Mouse (Mus musculus) midbrain, embryonic 11.5 days (tissue): Measurements from ENCODE around the gene Sirt5. TPM values are rescaled to one million over a fixed set of nuclear protein-coding genes. Genes with fewer than 3 reads are reported as not detected.

Source experiments
- ATAC-seq: fragments of 200-750 bp; cut with Nextera tagmentation; 2 replicates; pipeline ENCODE4 v1.8.0; 2017; ENCODE audit warnings: moderate TSS enrichment, moderate library complexity; ENCODE audit not compliant: low FRiP score
- DNase-seq: peaks from one replicate; pipeline ENCODE4 v3.0.0; 2015; ENCODE audit warnings: low spot score; ENCODE audit errors: missing footprints
- H3K27ac ChIP-seq: fragments of 300-500 bp; sonication (generic); 2 replicates; pipeline ENCODE4 v1.5.1; 2014; ENCODE audit warnings: low read depth, low read length
- H3K27me3 ChIP-seq: fragments of 300-500 bp; sonication (generic); 2 replicates; pipeline ENCODE4 v1.6.1; 2014; ENCODE audit warnings: mild to moderate bottlenecking, low read length, moderate library complexity, mixed read lengths; ENCODE audit not compliant: control insufficient read depth, insufficient read depth
- H3K36me3 ChIP-seq: fragments of 300-500 bp; sonication (generic); 2 replicates; pipeline ENCODE4 v1.6.1; 2014; ENCODE audit warnings: mild to moderate bottlenecking, low read length, moderate library complexity, mixed read lengths; ENCODE audit not compliant: control insufficient read depth, insufficient read depth
- H3K4me1 ChIP-seq: fragments of 300-500 bp; sonication (generic); 2 replicates; pipeline ENCODE4 v1.6.1; 2014; ENCODE audit warnings: low read length; ENCODE audit not compliant: control insufficient read depth, insufficient read depth
- H3K4me2 ChIP-seq: fragments of 300-500 bp; sonication (generic); 2 replicates; pipeline ENCODE4 v1.6.1; 2014; ENCODE audit warnings: mild to moderate bottlenecking, moderate library complexity
- H3K4me3 ChIP-seq: fragments of 300-500 bp; sonication (generic); 2 replicates; pipeline ENCODE4 v1.5.1; 2014; ENCODE audit warnings: low read depth, low read length
- H3K9ac ChIP-seq: fragments of 300-500 bp; sonication (generic); 2 replicates; pipeline ENCODE4 v1.6.1; 2014; ENCODE audit warnings: low read length
- H3K9me3 ChIP-seq: fragments of 300-500 bp; sonication (generic); 2 replicates; pipeline ENCODE4 v1.6.1; 2016; ENCODE audit warnings: low read length; ENCODE audit not compliant: control insufficient read depth
- WGBS: fragments of 180-500 bp; shearing (Covaris S2); extraction: QIAGEN DNeasy Blood & Tissue Kit; methylation state at CpG from one replicate; pipeline ENCODE4 v1.1.7; 2014; 5-methylcytosine and 5-hydroxymethylcytosine counted together
- polyA plus RNA-seq: library from polyadenylated mRNA; unstranded; fragments of >200 nt; fragmentation: Nextera tagmentation; extraction: Ambion mirVana; gene quantifications from 2 replicates; pipeline ENCODE4 v1.2.1, GENCODE M21; 2014

Gene Sirt5
- polyA plus RNA-seq, 1 experiment from 2014 or later: 26.6 TPM

GRCm38 (mm10) chr13:43398297-43399080 lies 33.2 kb downstream of the Sirt5 start, which contains the start of gene Nol7:
Nol7 (plus strand) TSS chr13:43398390.
- Histone ChIP-seq H3K9me3 (no peaks in the 10 kb centered on the region; the same call in 1 of the 2 replicates), H3K4me3 (peak within 1 kb of the TSS; percentile 82), H3K4me1 (peaks cover 6% of the 10 kb centered on the region; the same call in 1 of the 2 replicates), H3K36me3 (peaks cover 5% of the 10 kb centered on the region; the same call in 1 of the 2 replicates), H3K9ac (peak within 1 kb of the TSS; percentile 93), H3K27me3 (no peaks in the 10 kb centered on the region), H3K4me2 (peak within 1 kb of the TSS; percentile 73), H3K27ac (peak within 1 kb of the TSS; percentile 91)
- DNase-seq: peak; percentile 100
- ATAC-seq: peak; percentile 91
- 2% methylated on average over 72 of the region's 72 CpGs for WGBS

GRCm38 (mm10) chr13:43399576-43399975 lies 34.3 kb downstream of the Sirt5 start:
- Histone ChIP-seq H3K4me2 (peak overlapping the region; percentile 73; the same call in 1 of the 2 replicates), H3K4me1 (peaks cover 6% of the 10 kb centered on the region; the same call in 1 of the 2 replicates), H3K27me3 (no peaks in the 10 kb centered on the region), H3K36me3 (peaks cover 5% of the 10 kb centered on the region; the same call in 1 of the 2 replicates), H3K27ac (no peak overlapping the region), H3K9ac (no peak overlapping the region), H3K9me3 (no peaks in the 10 kb centered on the region), H3K4me3 (no peak overlapping the region)
- DNase-seq: no peak
- no peak for ATAC-seq
- 88% methylated on average over 5 of the region's 5 CpGs for WGBS

- H3K9me3 ChIP-seq: no peaks in the 10 kb centered on the region
- no peak overlapping the region for H3K27ac ChIP-seq
- H3K9ac ChIP-seq: no peak overlapping the region
- 87% methylated on average over 7 of the region's 7 CpGs for WGBS
- no peaks in the 10 kb centered on the region for H3K27me3 ChIP-seq
- H3K36me3 ChIP-seq: peaks cover 9% of the 10 kb centered on the region
- H3K4me3 ChIP-seq: no peak overlapping the region
- H3K4me1 ChIP-seq: no peaks in the 10 kb centered on the region
- H3K4me2 ChIP-seq: no peak overlapping the region
- ATAC-seq (no peak), DNase-seq (no peak)
Measured at GRCm38 (mm10) chr13:43412311-43412710, 47.0 kb downstream of the Sirt5 start.

GRCm38 (mm10) chr13:43413611-43414010 lies 48.3 kb downstream of the Sirt5 start:
- DNase-seq (no peak), ATAC-seq (no peak)
- H3K36me3 ChIP-seq: peaks cover 9% of the 10 kb centered on the region
- no peak overlapping the region for H3K27ac ChIP-seq
- H3K4me2 ChIP-seq: no peak overlapping the region
- H3K4me3 ChIP-seq: no peak overlapping the region
- H3K27me3 ChIP-seq: no peaks in the 10 kb centered on the region
- H3K4me1 ChIP-seq: no peaks in the 10 kb centered on the region
- no peaks in the 10 kb centered on the region for H3K9me3 ChIP-seq
- WGBS: 90% methylated on average over 2 of the region's 2 CpGs
- H3K9ac ChIP-seq: no peak overlapping the region

- 75% methylated on average over 1 of the region's 1 CpGs for WGBS
- Histone ChIP-seq H3K4me3 (no peak overlapping the region), H3K9ac (no peak overlapping the region), H3K4me2 (no peak overlapping the region), H3K27me3 (no peaks in the 10 kb centered on the region), H3K4me1 (no peaks in the 10 kb centered on the region), H3K27ac (no peak overlapping the region), H3K9me3 (no peaks in the 10 kb centered on the region), H3K36me3 (peaks cover 13% of the 10 kb centered on the region)
- no peak for DNase-seq
- ATAC-seq: no peak
Measured at GRCm38 (mm10) chr13:43415249-43415648, 50.0 kb downstream of the Sirt5 start.

GRCm38 (mm10) chr13:43428436-43428835 lies 63.1 kb downstream of the Sirt5 start:
- Histone ChIP-seq H3K4me1 (no peaks in the 10 kb centered on the region), H3K27ac (no peak overlapping the region), H3K9ac (no peak overlapping the region), H3K27me3 (no peaks in the 10 kb centered on the region), H3K9me3 (no peaks in the 10 kb centered on the region), H3K4me3 (no peak overlapping the region), H3K36me3 (no peaks in the 10 kb centered on the region), H3K4me2 (no peak overlapping the region)
- ATAC-seq: no peak
- no peak for DNase-seq
- WGBS: 100% methylated on average over 4 of the region's 4 CpGs

- ATAC-seq (no peak), DNase-seq (no peak)
- H3K27ac ChIP-seq: no peak overlapping the region
- H3K9me3 ChIP-seq: no peaks in the 10 kb centered on the region
- no peak overlapping the region for H3K9ac ChIP-seq
- H3K4me2 ChIP-seq: no peak overlapping the region
- no peaks in the 10 kb centered on the region for H3K36me3 ChIP-seq
- no peak overlapping the region for H3K4me3 ChIP-seq
- no peaks in the 10 kb centered on the region for H3K4me1 ChIP-seq
- H3K27me3 ChIP-seq: no peaks in the 10 kb centered on the region
- 89% methylated on average over 2 of the region's 2 CpGs for WGBS
Measured at GRCm38 (mm10) chr13:43433395-43433794, 68.1 kb downstream of the Sirt5 start.

GRCm38 (mm10) chr13:43440376-43440775 lies 75.1 kb downstream of the Sirt5 start:
- Histone ChIP-seq H3K36me3 (no peaks in the 10 kb centered on the region), H3K27ac (no peak overlapping the region), H3K4me3 (no peak overlapping the region), H3K4me2 (no peak overlapping the region), H3K9ac (no peak overlapping the region), H3K4me1 (no peaks in the 10 kb centered on the region), H3K9me3 (no peaks in the 10 kb centered on the region), H3K27me3 (no peaks in the 10 kb centered on the region)
- ATAC-seq (no peak), DNase-seq (peak; percentile 69)
- 95% methylated on average over 1 of the region's 1 CpGs for WGBS

- Histone ChIP-seq H3K4me3 (no peak overlapping the region), H3K9me3 (no peaks in the 10 kb centered on the region), H3K27me3 (no peaks in the 10 kb centered on the region), H3K9ac (no peak overlapping the region), H3K27ac (no peak overlapping the region), H3K4me1 (no peaks in the 10 kb centered on the region), H3K36me3 (no peaks in the 10 kb centered on the region), H3K4me2 (no peak overlapping the region)
- ATAC-seq (no peak), DNase-seq (peak; percentile 66)
- 84% methylated on average over 1 of the region's 1 CpGs for WGBS
Measured at GRCm38 (mm10) chr13:43442551-43442950, 77.3 kb downstream of the Sirt5 start.
